Mouse (Mus musculus) midbrain, embryonic 16.5 days (tissue): ENCODE data around the gene Tpk1. TPM values are rescaled to one million over a fixed set of nuclear protein-coding genes. Genes with fewer than 3 reads are reported as not detected.

Source experiments
- ATAC-seq: fragments of 200-750 bp; cut with Nextera tagmentation; 2 replicates; pipeline ENCODE4 v1.8.0; 2017; ENCODE audit warnings: moderate TSS enrichment
- H3K27ac ChIP-seq: fragments of 300-500 bp; sonication (generic); 2 replicates; pipeline ENCODE4 v1.5.1; 2014; ENCODE audit warnings: mild to moderate bottlenecking, low read length, mixed read lengths
- H3K27me3 ChIP-seq: fragments of 300-500 bp; sonication (generic); 2 replicates; pipeline ENCODE4 v1.6.1; 2014; ENCODE audit warnings: low read depth, low read length, mixed read lengths; ENCODE audit not compliant: control insufficient read depth, insufficient read depth
- H3K36me3 ChIP-seq: fragments of 300-500 bp; sonication (generic); 2 replicates; pipeline ENCODE4 v1.6.1; 2014; ENCODE audit warnings: mild to moderate bottlenecking, low read length, moderate library complexity, mixed read lengths; ENCODE audit not compliant: control insufficient read depth, insufficient read depth
- H3K4me1 ChIP-seq: fragments of 300-500 bp; sonication (generic); 2 replicates; pipeline ENCODE4 v1.6.1; 2014; ENCODE audit warnings: mild to moderate bottlenecking, low read length, mixed read lengths; ENCODE audit not compliant: control insufficient read depth, insufficient read depth
- H3K4me2 ChIP-seq: fragments of 300-500 bp; sonication (generic); 2 replicates; pipeline ENCODE4 v1.6.1; 2014; ENCODE audit warnings: mild to moderate bottlenecking, low read length, mixed read lengths
- H3K4me3 ChIP-seq: fragments of 300-500 bp; sonication (generic); 2 replicates; pipeline ENCODE4 v1.5.1; 2014; ENCODE audit warnings: low read depth, mild to moderate bottlenecking, low read length, moderate library complexity, mixed read lengths
- H3K9ac ChIP-seq: fragments of 300-500 bp; sonication (generic); 2 replicates; pipeline ENCODE4 v1.6.1; 2014; ENCODE audit warnings: low read depth, low read length, mixed read lengths
- H3K9me3 ChIP-seq: fragments of 300-500 bp; sonication (generic); replicated peaks from 2 replicates; pipeline ENCODE4 v1.6.1; 2014; ENCODE audit warnings: mild to moderate bottlenecking, low read length, mixed read lengths; ENCODE audit not compliant: control insufficient read depth, poor library complexity, severe bottlenecking
- WGBS: fragments of 180-500 bp; shearing (Covaris S2); extraction: QIAGEN DNeasy Blood & Tissue Kit; methylation state at CpG from one replicate; pipeline ENCODE4 v1.1.7; 2014; 5-methylcytosine and 5-hydroxymethylcytosine counted together
- polyA plus RNA-seq: library from polyadenylated mRNA; unstranded; fragments of >200 nt; fragmentation: Nextera tagmentation; extraction: Ambion mirVana; gene quantifications from 2 replicates; pipeline ENCODE4 v1.2.1, GENCODE M21; 2015

Tpk1 gene
- polyA plus RNA-seq, 1 experiment from 2014 or later: 6.1 TPM

GRCm38 (mm10) chr6:43312961-43313656 lies 353.0 kb downstream of the Tpk1 start:
- H3K27ac ChIP-seq: peak overlapping the region; percentile 42

GRCm38 (mm10) chr6:43312546-43312945 lies 353.5 kb downstream of the Tpk1 start:
- Histone ChIP-seq H3K27me3 (no peaks in the 10 kb centered on the region), H3K27ac (peak overlapping the region; percentile 23; the same call in 1 of the 2 replicates), H3K4me2 (no peak overlapping the region), H3K4me1 (0 out of 2 replicates have a peak, but pooled peaks cover 4% of the 10 kb centered on the region), H3K9ac (no peak overlapping the region), H3K36me3 (no peaks in the 10 kb centered on the region), H3K4me3 (no peak overlapping the region), H3K9me3 (no peaks in the 10 kb centered on the region)
- ATAC-seq: no peak

More at GRCm38 (mm10) chr6:43312961-43313656, 353.0 kb downstream of the Tpk1 start:
- H3K27me3 ChIP-seq: no peaks in the 10 kb centered on the region
- H3K9ac ChIP-seq: no peak overlapping the region
- no peak overlapping the region for H3K4me3 ChIP-seq
- H3K4me1 ChIP-seq: 0 out of 2 replicates have a peak, but pooled peaks cover 4% of the 10 kb centered on the region
- H3K4me2 ChIP-seq: no peak overlapping the region
- WGBS: 36% methylated on average over 8 of the region's 8 CpGs
- ATAC-seq: peak; percentile 85
- no peaks in the 10 kb centered on the region for H3K9me3 ChIP-seq
- H3K36me3 ChIP-seq: no peaks in the 10 kb centered on the region

DNA sequence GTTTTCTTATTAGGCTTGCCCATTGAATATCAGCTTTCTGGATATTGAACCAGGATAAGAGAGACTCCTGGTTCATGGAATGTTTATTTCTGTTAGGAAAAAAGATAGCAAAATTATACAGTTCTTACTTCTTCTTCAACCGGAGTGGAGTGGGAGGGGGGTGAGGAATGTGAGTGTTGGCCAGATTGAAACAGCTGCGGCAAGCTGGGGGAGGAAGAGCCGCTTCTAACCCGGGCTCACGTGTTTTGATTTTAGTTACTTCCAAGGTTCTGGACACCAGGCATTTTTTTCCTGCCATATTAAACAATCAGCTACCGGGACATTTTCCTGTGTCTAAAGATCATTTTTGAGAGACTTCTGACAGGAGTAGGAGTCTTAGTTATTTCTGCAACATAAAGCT lies 356.0 kb downstream of the Tpk1 start:
- H3K9me3 ChIP-seq: no peaks in the 10 kb centered on the region
- WGBS: 79% methylated on average over 6 of the region's 6 CpGs
- H3K4me1 ChIP-seq: 0 out of 2 replicates have a peak, but pooled peaks cover 4% of the 10 kb centered on the region
- H3K27ac ChIP-seq: no peak overlapping the region
- no peaks in the 10 kb centered on the region for H3K27me3 ChIP-seq
- H3K4me2 ChIP-seq: no peak overlapping the region
- no peaks in the 10 kb centered on the region for H3K36me3 ChIP-seq
- no peak overlapping the region for H3K4me3 ChIP-seq
- no peak overlapping the region for H3K9ac ChIP-seq
- no peak for ATAC-seq

GRCm38 (mm10) chr6:43309454-43309853 lies 356.6 kb downstream of the Tpk1 start, which contains the start of gene Nobox:
TSS of gene Nobox (minus strand) at chr6:43309554.
- Histone ChIP-seq H3K9ac (no peak within 1 kb of the TSS), H3K27me3 (no peaks in the 10 kb centered on the region), H3K4me2 (no peak within 1 kb of the TSS), H3K4me3 (no peak within 1 kb of the TSS), H3K36me3 (no peaks in the 10 kb centered on the region), H3K27ac (no peak within 1 kb of the TSS), H3K4me1 (0 out of 2 replicates have a peak, but pooled peaks cover 4% of the 10 kb centered on the region), H3K9me3 (no peaks in the 10 kb centered on the region)
- no peak for ATAC-seq
- WGBS: 57% methylated on average over 16 of the region's 16 CpGs

- no peaks in the 10 kb centered on the region for H3K27me3 ChIP-seq
- H3K9me3 ChIP-seq: no peaks in the 10 kb centered on the region
- no peak overlapping the region for H3K9ac ChIP-seq
- H3K36me3 ChIP-seq: no peaks in the 10 kb centered on the region
- H3K27ac ChIP-seq: no peak overlapping the region
- H3K4me2 ChIP-seq: no peak overlapping the region
- ATAC-seq: peak; percentile 71; the same call in 1 of the 2 replicates
- no peak overlapping the region for H3K4me3 ChIP-seq
- H3K4me1 ChIP-seq: peaks cover 14% of the 10 kb centered on the region
- 3% methylated on average over 2 of the region's 2 CpGs for WGBS
Observed at GRCm38 (mm10) chr6:43297508-43297850, 368.6 kb downstream of the Tpk1 start.

DNA sequence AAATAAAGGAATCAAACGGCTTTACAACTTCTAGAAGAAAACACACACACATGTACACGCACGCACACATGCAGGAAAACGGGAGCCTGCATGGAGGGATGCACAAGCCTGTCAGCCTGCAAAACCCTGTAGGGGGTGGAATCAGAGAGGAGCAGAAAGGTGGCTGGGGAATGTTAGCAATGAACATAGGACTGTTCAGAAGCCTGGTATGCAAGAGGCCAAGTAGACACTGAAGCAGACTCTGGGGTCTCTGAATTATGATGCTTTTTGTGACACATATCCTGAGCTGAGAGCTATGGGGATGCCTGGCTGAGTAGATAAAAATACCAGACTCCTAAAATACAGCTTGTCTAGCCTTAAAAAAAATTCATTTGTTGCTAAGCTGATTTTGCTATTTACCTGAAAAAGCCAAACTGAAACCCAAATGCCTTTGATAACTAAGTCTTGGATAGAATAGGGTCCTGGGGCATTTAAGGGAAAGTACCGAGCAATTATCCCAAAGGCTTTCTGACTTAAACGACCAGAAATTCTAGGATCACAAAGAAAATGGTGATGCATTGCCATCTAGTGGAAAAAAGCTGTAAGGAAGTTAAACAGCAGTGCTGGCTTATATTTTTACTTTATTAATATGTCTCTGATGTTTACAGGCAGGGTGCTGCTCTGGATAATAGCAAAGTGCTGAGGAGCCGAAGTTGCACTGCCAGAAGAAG lies 369.1 kb downstream of the Tpk1 start:
- 34% methylated on average over 7 of the region's 7 CpGs for WGBS
- Histone ChIP-seq H3K4me1 (peaks cover 14% of the 10 kb centered on the region), H3K4me2 (peak overlapping the region; percentile 17; the same call in 1 of the 2 replicates), H3K36me3 (no peaks in the 10 kb centered on the region), H3K27me3 (no peaks in the 10 kb centered on the region), H3K4me3 (no peak overlapping the region), H3K9me3 (no peaks in the 10 kb centered on the region), H3K9ac (peak overlapping the region; percentile 31; the same call in 1 of the 2 replicates), H3K27ac (peak overlapping the region; percentile 50)
- ATAC-seq: peak; percentile 79

GRCm38 (mm10) chr6:43295908-43296307 lies 370.2 kb downstream of the Tpk1 start:
- Histone ChIP-seq H3K4me2 (no peak overlapping the region), H3K27ac (no peak overlapping the region), H3K9me3 (no peaks in the 10 kb centered on the region), H3K4me1 (peaks cover 14% of the 10 kb centered on the region), H3K36me3 (no peaks in the 10 kb centered on the region), H3K4me3 (no peak overlapping the region), H3K9ac (no peak overlapping the region; the same call in 1 of the 2 replicates), H3K27me3 (no peaks in the 10 kb centered on the region)
- no peak for ATAC-seq
- WGBS: 54% methylated on average over 5 of the region's 5 CpGs
